Mouse (Mus musculus) brown adipose tissue, adult 24 weeks (tissue): ENCODE data around the gene B230307C23Rik. TPM values are rescaled to one million over a fixed set of nuclear protein-coding genes. Genes with fewer than 3 reads are reported as not detected.

Experiments used
- polyA plus RNA-seq: library from polyadenylated mRNA; stranded (reverse); fragments of >200 nt; gene quantifications from 2 replicates; pipeline ENCODE4 v1.2.4, GENCODE M21; 2012; ENCODE audit not compliant: missing spikeins, insufficient read depth, insufficient read length

The B230307C23Rik gene
- polyA plus RNA-seq, 1 experiment = 4.6 TPM

Other genes with a start within 250 kb of the B230307C23Rik start
- 1.1 and 1.5 TPM in 2 replicates for gene Ripk4, start 233.5 kb upstream of the B230307C23Rik start, polyA plus RNA-seq
- gene Prdm15, start 145.5 kb upstream of the B230307C23Rik start, polyA plus RNA-seq = 1.9 and 4.7 TPM in 2 replicates
- 10.8 and 22.2 TPM in 2 replicates for gene C2cd2, start 34.7 kb upstream of the B230307C23Rik start, polyA plus RNA-seq
- gene Zbtb21, start 34.7 kb upstream of the B230307C23Rik start, polyA plus RNA-seq = 9.6 and 14.7 TPM in 2 replicates
- 1.6 and 3.2 TPM in 2 replicates for gene A630089N07Rik, start 85.1 kb downstream of the B230307C23Rik start, polyA plus RNA-seq